Mouse (Mus musculus) layer of hippocampus, adult 8-10 months (tissue): ENCODE results near the gene Ankrd35. TPM values are rescaled to one million over a fixed set of nuclear protein-coding genes. Genes with fewer than 3 reads are reported as not detected.
"Not testable (repeated sequence)": the region's sequence is repeated elsewhere in the genome, so short reads cannot be mapped to it uniquely, and the experiment has no call there.

ENCODE experiments used
- DNase-seq, 2 experiments: peaks; one replicate each; pipeline ENCODE4 v3.0.0; 2022; ENCODE audit warnings: low spot score in 2 of 2
- total RNA-seq, 4 experiments: library from RNA; stranded (reverse); gene quantifications; 2 replicates each; pipeline ENCODE4 v1.2.4; 2022

Gene Ankrd35
- total RNA-seq, 4 experiments from 2014 or later = 5.9 to 8.7 (median 6.7) TPM

GRCm38 (mm10) chr3:96671519-96671918 lies 1.6 kb downstream of the Ankrd35 start:
- DNase-seq = no peak

- no peak for DNase-seq
These were observed 3.6 kb downstream of the Ankrd35 start for GRCm38 (mm10) chr3:96673514-96673913.

- DNase-seq = no peak
These were observed 4.5 kb downstream of the Ankrd35 start for GRCm38 (mm10) chr3:96674442-96674841.

- DNase-seq = no peak
These were observed 5.2 kb downstream of the Ankrd35 start for GRCm38 (mm10) chr3:96675171-96675570.

GRCm38 (mm10) chr3:96675690-96676089 lies 5.8 kb downstream of the Ankrd35 start:
- DNase-seq = no peak

GRCm38 (mm10) chr3:96678456-96678855 lies 8.5 kb downstream of the Ankrd35 start:
- DNase-seq = no peak

GRCm38 (mm10) chr3:96679159-96679674 lies 9.3 kb downstream of the Ankrd35 start:
- no peak for DNase-seq

- no peak for DNase-seq
These were observed 10.5 kb downstream of the Ankrd35 start for GRCm38 (mm10) chr3:96680269-96680956.

GRCm38 (mm10) chr3:96683496-96683895 lies 13.6 kb downstream of the Ankrd35 start:
- DNase-seq = no peak

- no peak for DNase-seq
These were observed 14.4 kb downstream of the Ankrd35 start for GRCm38 (mm10) chr3:96684151-96684821.

- no peak for DNase-seq
These were observed 14.9 kb downstream of the Ankrd35 start for GRCm38 (mm10) chr3:96684822-96685156.

GRCm38 (mm10) chr3:96686057-96686456 lies 16.1 kb downstream of the Ankrd35 start:
- not testable (repeated sequence) for DNase-seq

- no peak for DNase-seq
These were observed 18.9 kb downstream of the Ankrd35 start for GRCm38 (mm10) chr3:96688854-96689253.

GRCm38 (mm10) chr3:96690298-96690697 lies 20.4 kb downstream of the Ankrd35 start:
- no peak for DNase-seq

GRCm38 (mm10) chr3:96692506-96692905 lies 22.6 kb downstream of the Ankrd35 start:
- DNase-seq = no peak

GRCm38 (mm10) chr3:96693579-96693978 lies 23.6 kb downstream of the Ankrd35 start:
- DNase-seq = no peak

- peak in 1 of 2 experiments; percentile 32 for DNase-seq
These were observed 26.4 kb downstream of the Ankrd35 start, which contains the start of gene Pias3 for GRCm38 (mm10) chr3:96696198-96696765. Gene Pias3, plus strand, starts transcription at chr3:96696384.

GRCm38 (mm10) chr3:96696766-96697732 lies 27.1 kb downstream of the Ankrd35 start:
- DNase-seq = peak; percentile 57 to 74

GRCm38 (mm10) chr3:96698993-96699690 lies 29.2 kb downstream of the Ankrd35 start:
- no peak for DNase-seq

GRCm38 (mm10) chr3:96700376-96700775 lies 30.4 kb downstream of the Ankrd35 start:
- DNase-seq = no peak

GRCm38 (mm10) chr3:96701003-96701402 lies 31.1 kb downstream of the Ankrd35 start:
- no peak for DNase-seq
